Mouse (Mus musculus): ENCODE data around the gene Ivns1abp.
"Not testable (repeated sequence)": the region's sequence is repeated elsewhere in the genome, so short reads cannot be mapped to it uniquely, and the experiment has no call there.

Gene Ivns1abp

DNA sequence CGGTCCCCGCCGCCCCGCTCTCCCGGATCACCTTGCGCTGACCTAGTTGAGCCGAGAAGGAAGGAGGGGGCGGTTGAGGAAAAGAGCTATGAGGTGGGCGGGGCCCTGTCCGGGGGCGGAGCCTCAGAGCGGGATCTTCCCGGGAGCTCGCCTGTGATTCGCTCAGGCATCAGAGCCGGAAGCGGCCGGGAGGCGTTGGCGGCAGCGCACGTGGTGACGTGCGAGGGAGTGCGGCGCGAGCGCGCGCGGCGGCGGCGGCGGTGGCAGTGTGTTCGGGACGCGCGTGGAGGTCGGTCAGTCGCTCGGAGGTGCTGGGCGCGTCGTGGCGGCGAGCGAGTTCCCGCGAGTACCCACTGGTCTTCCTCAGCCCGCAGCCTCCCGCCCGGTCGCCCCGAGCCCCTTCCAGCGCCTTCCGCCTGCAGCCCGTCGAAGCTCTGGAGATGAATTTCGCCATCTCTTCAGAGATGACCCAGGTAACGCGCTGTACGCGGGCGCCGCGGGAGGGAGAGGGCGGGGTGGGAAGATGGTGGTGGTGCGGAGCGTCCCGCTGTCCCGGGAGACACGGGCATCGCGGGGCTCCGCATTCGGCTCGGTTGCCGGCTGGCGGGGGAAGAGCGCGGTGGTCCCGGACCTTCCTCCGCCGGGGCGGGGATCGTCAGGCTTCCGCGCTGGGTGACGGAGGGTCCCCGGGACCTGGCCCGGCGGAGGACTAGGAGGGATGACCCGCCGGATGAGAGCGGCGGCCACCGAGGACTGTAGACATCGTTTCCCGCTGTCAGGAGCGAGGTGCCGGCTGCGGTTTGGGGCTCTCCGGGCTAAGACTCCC lies at the start of gene Ivns1abp:
Gene Ivns1abp (plus strand): TSS at position 195 of the 826 bp plus-strand sequence.
- DNase-seq = peak; percentile 98

GRCm38 (mm10) chr1:151295486-151295885 lies 48.8 kb upstream of the Ivns1abp start:
- no peak for DNase-seq

DNA sequence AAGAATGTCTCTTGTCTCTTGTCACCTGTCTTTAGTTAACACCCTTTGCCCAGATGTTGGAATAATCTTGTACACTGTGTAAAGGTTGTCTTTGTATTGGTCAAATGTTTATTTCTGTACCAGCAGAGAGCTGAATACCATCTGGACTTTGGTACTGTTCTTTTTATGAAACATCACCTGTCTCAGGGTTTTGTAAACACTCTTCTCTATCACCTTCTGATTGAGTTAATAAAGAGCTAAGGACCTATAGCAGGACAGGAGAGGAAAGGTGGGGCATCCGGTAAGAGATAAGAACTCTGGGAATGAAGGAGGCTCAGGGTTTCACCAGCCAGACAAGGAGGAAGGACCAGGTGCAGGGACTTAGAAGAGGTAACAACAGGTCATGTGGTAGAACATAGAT lies 47.7 kb upstream of the Ivns1abp start:
- no peak for DNase-seq

- DNase-seq = no peak
Observed at GRCm38 (mm10) chr1:151297025-151297424, 47.3 kb upstream of the Ivns1abp start.

GRCm38 (mm10) chr1:151297596-151297995 lies 46.7 kb upstream of the Ivns1abp start:
- DNase-seq = no peak

DNA sequence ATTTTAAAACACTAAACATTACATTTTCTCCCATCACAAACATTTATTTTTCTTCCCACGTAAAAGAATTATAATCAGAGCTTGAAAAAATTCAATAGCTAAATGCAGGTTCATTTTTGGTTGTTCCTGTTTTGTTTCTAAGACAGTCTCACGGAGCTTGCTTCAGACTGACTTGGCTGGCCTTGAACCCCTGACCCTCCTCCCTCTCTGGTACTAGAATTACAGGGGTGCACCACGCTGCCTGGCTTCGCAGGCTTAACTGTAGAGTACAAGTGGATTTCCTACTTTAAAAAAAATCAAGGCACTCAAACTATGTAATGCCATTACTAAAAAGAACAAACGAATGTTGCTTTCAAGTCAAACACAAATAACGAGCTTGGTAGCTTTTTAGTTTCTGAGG lies 42.8 kb upstream of the Ivns1abp start:
- DNase-seq = no peak

DNA sequence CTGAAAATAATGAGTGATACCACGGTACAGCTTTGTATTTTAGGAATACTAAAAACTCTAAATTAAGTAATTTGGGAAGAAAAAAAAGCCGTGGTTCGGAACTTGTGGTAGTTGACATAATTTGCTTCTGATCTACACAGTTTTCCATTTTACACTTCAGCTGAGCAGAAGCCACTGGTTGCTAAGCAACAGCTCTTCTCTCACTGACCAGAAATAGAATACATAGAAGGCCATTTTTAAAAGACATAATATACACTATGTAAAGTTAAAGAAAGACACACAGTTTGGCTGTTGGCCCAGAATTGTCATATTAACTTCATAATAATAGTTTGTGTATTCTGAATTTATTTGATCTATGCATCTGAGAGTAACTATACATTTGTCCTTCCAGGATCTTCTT lies 42.4 kb upstream of the Ivns1abp start:
- no peak for DNase-seq

DNA sequence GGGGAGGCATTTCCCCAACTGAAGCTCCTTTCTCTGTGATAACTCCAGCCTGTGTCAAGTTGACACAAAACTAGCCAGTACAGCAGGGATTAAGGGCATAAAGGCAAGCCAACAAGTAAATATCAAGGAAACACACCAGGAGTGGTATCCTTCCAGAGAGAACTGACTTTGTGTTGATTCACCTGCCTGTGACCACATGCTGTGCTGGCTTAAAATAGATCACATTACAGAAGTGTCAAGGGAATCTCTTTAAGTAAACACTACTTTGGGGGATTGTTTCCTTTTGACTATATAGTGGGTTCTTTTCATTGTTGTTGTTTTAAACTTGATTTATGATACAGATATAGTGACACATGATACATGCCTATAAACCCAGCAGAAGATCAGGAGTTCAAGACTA lies 41.0 kb upstream of the Ivns1abp start:
- DNase-seq = no peak

- DNase-seq = not testable (repeated sequence)
Observed at GRCm38 (mm10) chr1:151305001-151305400, 39.3 kb upstream of the Ivns1abp start.

DNA sequence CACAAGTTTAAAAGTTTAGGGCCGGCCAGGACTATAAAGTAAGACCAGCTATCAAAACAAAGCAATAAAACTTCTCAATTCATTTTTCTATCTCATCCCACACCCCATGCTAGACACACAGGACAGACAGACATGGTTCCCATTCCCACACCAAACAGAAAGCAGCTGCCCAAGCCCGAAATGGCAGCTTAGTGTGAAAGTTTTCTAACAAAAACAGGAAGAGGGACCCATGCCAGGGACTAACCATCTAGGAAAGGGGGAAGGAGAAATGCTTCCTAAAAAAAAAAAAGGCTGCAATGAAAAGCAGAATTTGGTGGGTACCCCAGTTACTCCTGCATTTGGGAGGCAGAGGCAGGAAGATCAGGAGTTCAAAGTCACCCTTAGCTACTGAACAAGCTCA lies 37.2 kb upstream of the Ivns1abp start:
- no peak for DNase-seq

GRCm38 (mm10) chr1:151307821-151308220 lies 36.5 kb upstream of the Ivns1abp start:
- no peak for DNase-seq

DNA sequence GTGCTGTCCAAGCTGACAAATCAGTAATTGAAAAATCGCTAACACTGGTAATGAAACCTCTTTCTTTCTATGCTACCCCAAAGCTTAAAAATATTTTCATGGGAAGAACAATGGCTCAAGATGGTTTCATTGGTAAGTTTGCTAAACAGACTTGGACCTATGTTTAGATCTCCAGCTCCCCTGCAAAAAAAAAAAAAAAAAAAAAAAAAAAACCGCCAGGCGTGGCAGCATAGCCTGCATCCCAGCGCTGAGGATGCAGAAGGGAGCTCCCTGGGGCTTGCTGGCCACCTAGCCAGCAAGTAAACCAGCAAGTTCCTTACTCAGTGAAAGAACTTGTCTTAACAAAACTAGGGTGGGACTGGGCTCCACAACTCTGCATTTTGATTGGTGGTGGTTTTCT lies 35.8 kb upstream of the Ivns1abp start:
- DNase-seq = no peak

DNA sequence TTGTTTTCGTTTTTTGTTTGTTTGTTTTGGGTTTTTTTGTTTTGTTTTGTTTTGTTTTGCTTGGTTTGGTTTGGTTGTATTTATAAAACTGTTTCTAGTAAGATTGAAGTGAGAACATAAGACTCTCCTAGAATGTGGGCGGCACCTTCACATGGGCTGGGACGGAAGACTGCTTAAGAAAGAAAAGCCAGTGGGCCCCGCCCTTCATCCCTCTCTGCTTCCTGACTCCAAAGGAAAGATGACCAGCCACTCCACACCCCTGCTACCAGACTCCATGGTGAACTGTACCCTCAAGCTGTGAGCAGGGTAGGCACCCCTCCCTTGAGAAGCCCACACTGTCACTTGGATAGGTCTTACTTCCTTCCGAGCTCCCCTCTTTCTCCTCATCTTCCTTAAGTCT lies 33.8 kb upstream of the Ivns1abp start:
- DNase-seq = no peak

DNA sequence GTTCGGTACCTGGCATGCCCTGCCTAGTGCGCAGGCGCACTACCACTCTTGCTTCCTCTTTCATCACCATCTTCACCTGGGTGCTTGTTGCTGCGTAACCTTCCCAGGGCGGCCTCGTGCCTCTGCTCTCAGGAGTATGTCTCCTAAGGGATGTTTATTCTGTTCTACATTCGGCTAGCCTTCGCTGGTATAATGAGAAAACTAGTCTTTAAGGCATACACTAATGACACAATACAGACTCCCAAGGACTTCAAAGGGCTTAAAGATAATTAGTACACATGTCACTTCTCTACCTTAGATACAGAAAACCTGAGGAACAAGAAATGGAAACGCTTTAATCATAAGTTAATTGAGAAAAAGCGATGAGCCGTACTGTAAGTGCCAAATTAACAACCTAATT lies 32.9 kb upstream of the Ivns1abp start:
- no peak for DNase-seq

GRCm38 (mm10) chr1:151319267-151319666 lies 25.0 kb upstream of the Ivns1abp start:
- no peak for DNase-seq

GRCm38 (mm10) chr1:151320408-151320807 lies 23.9 kb upstream of the Ivns1abp start:
- no peak for DNase-seq

DNA sequence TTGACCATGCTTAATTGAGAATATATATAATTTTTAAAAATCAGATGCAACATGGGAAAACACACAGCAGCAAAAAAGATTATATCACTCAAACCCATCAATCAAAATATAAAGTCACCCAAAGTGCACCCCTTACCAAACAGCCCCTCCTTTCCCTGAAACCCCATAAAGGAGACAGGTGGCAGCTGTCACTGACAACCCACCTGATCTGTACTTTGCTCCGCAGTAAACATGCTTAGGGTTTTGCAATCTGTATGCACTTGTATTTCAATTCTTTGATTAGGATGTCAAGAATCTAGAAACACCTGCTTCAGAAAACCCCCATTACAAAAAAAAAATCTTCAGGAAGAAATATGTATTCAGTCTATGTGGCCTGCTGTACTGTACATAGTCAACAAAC lies 18.9 kb upstream of the Ivns1abp start:
- DNase-seq = no peak

- no peak for DNase-seq
Observed at GRCm38 (mm10) chr1:151328341-151329097, 15.8 kb upstream of the Ivns1abp start.

GRCm38 (mm10) chr1:151329601-151330000 lies 14.7 kb upstream of the Ivns1abp start:
- no peak for DNase-seq

DNA sequence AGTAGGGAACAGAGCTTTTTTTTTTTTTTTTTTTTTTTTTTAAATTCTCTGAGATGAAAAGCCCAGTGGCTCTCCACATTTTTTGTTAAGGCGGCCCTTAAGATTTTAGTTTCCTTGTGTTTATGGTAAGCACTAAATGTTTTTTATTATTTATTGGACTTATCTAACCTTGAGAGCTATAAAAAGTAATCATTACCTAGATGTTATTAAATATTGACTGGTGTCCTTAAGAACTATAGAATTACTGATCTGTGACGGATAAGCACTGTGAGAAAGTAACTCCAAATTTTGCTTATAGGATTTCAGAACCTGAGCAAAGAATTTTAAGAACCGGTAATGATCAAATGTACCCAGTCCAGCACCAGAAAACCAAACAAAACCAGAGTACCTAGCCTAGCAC lies 11.5 kb upstream of the Ivns1abp start:
- no peak for DNase-seq

- DNase-seq = no peak
Observed at GRCm38 (mm10) chr1:151338234-151338633, 6.0 kb upstream of the Ivns1abp start.

DNA sequence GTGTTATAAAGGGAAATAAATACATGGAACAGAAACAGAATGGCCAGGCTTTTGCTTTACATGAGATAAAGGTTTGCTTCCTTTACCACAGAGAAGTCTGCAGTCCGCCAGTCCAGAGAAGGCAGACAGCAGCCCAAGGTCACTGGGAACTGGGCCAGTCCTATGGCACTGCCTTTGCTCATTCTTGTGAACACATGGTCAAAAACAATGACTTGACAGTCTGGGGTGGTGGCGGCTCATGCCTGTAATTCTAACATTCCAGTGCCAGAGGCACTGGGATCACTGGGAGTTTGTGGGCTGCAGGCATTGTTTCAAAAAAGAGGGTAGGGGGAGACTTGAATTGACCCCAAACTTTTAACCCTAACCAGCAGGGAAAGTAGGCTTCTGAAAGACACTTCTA lies 5.3 kb upstream of the Ivns1abp start:
- DNase-seq = peak; percentile 50

GRCm38 (mm10) chr1:151341321-151342044 lies 2.8 kb upstream of the Ivns1abp start:
- DNase-seq = no peak

- no peak for DNase-seq
Observed at GRCm38 (mm10) chr1:151342311-151342710, 2.0 kb upstream of the Ivns1abp start.
